In the genomic region with DNA sequence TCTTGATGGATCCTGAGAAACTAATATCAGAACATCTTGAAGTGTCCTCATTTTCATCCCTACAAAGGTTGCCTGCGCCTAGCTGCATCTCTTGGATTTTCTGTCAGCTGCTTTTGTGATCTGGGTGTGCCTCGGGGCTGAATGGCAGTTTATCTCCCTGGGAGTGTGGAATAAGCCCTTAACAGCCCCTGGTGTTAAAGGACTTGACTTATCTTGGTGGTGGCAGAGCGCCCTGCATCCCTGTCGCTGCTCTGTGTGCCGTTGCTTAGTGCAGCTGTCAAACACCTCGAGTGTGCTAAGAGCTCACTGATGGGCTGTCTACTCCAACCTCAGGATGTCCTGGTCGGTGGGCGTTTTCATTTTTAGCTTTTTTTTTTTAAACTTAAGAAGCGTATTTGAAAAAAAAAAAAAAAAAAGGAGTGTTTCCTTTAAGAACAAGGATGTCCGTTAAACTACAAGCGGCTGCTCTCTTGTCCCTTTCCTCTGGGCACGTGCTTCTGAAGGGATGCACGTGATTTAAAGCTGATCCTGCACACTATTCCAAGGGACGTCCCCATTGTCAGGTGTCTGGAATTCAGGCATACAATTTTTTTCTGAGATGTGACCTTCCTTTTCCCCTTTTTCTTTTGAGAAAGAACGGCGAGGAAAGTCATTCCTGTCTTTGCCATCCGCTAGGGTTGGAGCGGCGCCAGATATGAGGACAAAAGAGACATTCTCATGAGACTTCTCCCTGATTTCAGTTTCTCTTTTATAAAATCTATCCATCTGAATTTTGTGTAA, we compare ENCODE assay signal across 8 mouse cellular contexts. TPM values are rescaled to one million over a fixed set of nuclear protein-coding genes. Genes with fewer than 3 reads are reported as not detected.
DNase-seq lines count a peak whose midpoint lies in the region; ATAC-seq and TF ChIP-seq lines count a peak whose summit lies in the region.

No protein-coding gene starts in this region.

- DNase-seq in kidney, adult 18-20 months = peak; percentile 35
- DNase-seq in adrenal gland, postnatal 10 days = peak; percentile 54
- DNase-seq in heart, adult 2 months = peak in 1 of 2 experiments; percentile 23
- DNase-seq in kidney, postnatal 36 days = peak; percentile 40 to 69
- DNase-seq in embryonic facial prominence, embryonic 10.5 days (ENCODE audit: low spot score) = no peak

- no peak for ATAC-seq in kidney, embryonic 14.5 days (ENCODE audit: low FRiP score, low TSS enrichment)
- no peak for ATAC-seq in monocyte, adult 5-6 weeks (replicated peaks; ENCODE audit: insufficient number of reproducible peaks, low FRiP score, low TSS enrichment, poor library complexity, severe bottlenecking)
- no peak for ATAC-seq in intestine, embryonic 16.5 days

- intact Hi-C loops in heart, adult 2 months (cut with DNase I) = no loop called here

- 0 out of 2 replicates have a peak, but pooled peaks have one; percentile 13 for TF ChIP-seq CTCF in heart, adult 2 months (IDR thresholded peaks at IDR 0.05)

- H3K4me2 ChIP-seq in kidney, embryonic 14.5 days (replicated peaks; ENCODE audit: low read depth, low read length) = no peak overlapping the region
- no peak overlapping the region for H3K4me2 ChIP-seq in intestine, embryonic 16.5 days (ENCODE audit: low read depth, low read length)

- no peak overlapping the region for H3K27ac ChIP-seq in kidney, embryonic 14.5 days (ENCODE audit: low read depth, low read length)
- H3K27ac ChIP-seq in heart, adult 2 months = no peak overlapping the region
- no peak overlapping the region for H3K27ac ChIP-seq in embryonic facial prominence, embryonic 10.5 days (replicated peaks)
- H3K27ac ChIP-seq in intestine, embryonic 16.5 days (ENCODE audit: low read length) = no peak overlapping the region

- no peak overlapping the region for H3K9ac ChIP-seq in kidney, embryonic 14.5 days (ENCODE audit: low read depth, low read length)
- H3K9ac ChIP-seq in heart, adult 2 months (ENCODE audit: low read depth, low read length) = no peak overlapping the region
- H3K9ac ChIP-seq in intestine, embryonic 16.5 days (ENCODE audit: low read depth, low read length) = no peak overlapping the region

- no peaks in the 10 kb centered on the region for H3K9me3 ChIP-seq in kidney, embryonic 14.5 days (ENCODE audit: control insufficient read depth, low read length)
- no peaks in the 10 kb centered on the region for H3K9me3 ChIP-seq in embryonic facial prominence, embryonic 10.5 days
- no peaks in the 10 kb centered on the region for H3K9me3 ChIP-seq in intestine, embryonic 16.5 days (ENCODE audit: control insufficient read depth, low read length)

- H3K79me2 ChIP-seq in heart, adult 2 months (replicated peaks; ENCODE audit: control insufficient read depth, insufficient read depth, low read length) = no peaks in the 10 kb centered on the region

- WGBS in kidney, embryonic 14.5 days = 66% methylated on average over 19 of the region's 19 CpGs
- 14% methylated on average over 19 of the region's 19 CpGs for WGBS in heart, adult 2 months
- 82% methylated on average over 19 of the region's 19 CpGs for WGBS in embryonic facial prominence, embryonic 10.5 days
- WGBS in intestine, embryonic 16.5 days = 51% methylated on average over 19 of the region's 19 CpGs

- TF ChIP-seq POLR2A in heart, adult 2 months (IDR thresholded peaks at IDR 0.05; ENCODE audit: insufficient read depth, low read depth, low read length) = no peak

- TF ChIP-seq EP300 in heart, adult 2 months (IDR thresholded peaks at IDR 0.05; ENCODE audit: insufficient read depth, low read depth, low read length) = no peak

- no peaks in the 10 kb centered on the region for H3K36me3 ChIP-seq in kidney, embryonic 14.5 days (ENCODE audit: control insufficient read depth, insufficient read depth, low read length)
- no peaks in the 10 kb centered on the region for H3K36me3 ChIP-seq in heart, adult 2 months (ENCODE audit: control insufficient read depth, insufficient read depth, low read length)
- no peaks in the 10 kb centered on the region for H3K36me3 ChIP-seq in embryonic facial prominence, embryonic 10.5 days (replicated peaks)
- H3K36me3 ChIP-seq in intestine, embryonic 16.5 days (ENCODE audit: control insufficient read depth, insufficient read depth, low read length) = no peaks in the 10 kb centered on the region

- H3K4me3 ChIP-seq in kidney, embryonic 14.5 days (ENCODE audit: low read length) = no peak overlapping the region
- peak overlapping the region; percentile 23 for H3K4me3 ChIP-seq in heart, adult 2 months
- H3K4me3 ChIP-seq in embryonic facial prominence, embryonic 10.5 days = no peak overlapping the region
- no peak overlapping the region for H3K4me3 ChIP-seq in intestine, embryonic 16.5 days (ENCODE audit: low read length)

- H3K27me3 ChIP-seq in kidney, embryonic 14.5 days (ENCODE audit: control insufficient read depth, insufficient read depth, low read length) = no peaks in the 10 kb centered on the region
- no peaks in the 10 kb centered on the region; the same call in 1 of the 2 replicates for H3K27me3 ChIP-seq in heart, adult 2 months (ENCODE audit: control insufficient read depth, insufficient read depth, low read length)
- H3K27me3 ChIP-seq in embryonic facial prominence, embryonic 10.5 days (replicated peaks; ENCODE audit: low read depth, poor library complexity, severe bottlenecking) = no peaks in the 10 kb centered on the region
- H3K27me3 ChIP-seq in intestine, embryonic 16.5 days (replicated peaks; ENCODE audit: control insufficient read depth, insufficient read depth, low read length) = no peaks in the 10 kb centered on the region

- H3K4me1 ChIP-seq in kidney, embryonic 14.5 days (ENCODE audit: control insufficient read depth, insufficient read depth, low read length) = no peaks in the 10 kb centered on the region
- peaks cover 3% of the 10 kb centered on the region for H3K4me1 ChIP-seq in heart, adult 2 months (ENCODE audit: control insufficient read depth, insufficient read depth, low read length)
- H3K4me1 ChIP-seq in embryonic facial prominence, embryonic 10.5 days = no peaks in the 10 kb centered on the region
- no peaks in the 10 kb centered on the region for H3K4me1 ChIP-seq in intestine, embryonic 16.5 days (ENCODE audit: control insufficient read depth, insufficient read depth, low read length)

RNA-seq across cellular contexts. Expression of gene Bmp10, which starts 4.6 kb away (rescaled TPM):
- not detected in 2 replicates for polyA plus RNA-seq in kidney, embryonic 14.5 days (2014; fragmentation: Nextera tagmentation; extraction: Ambion mirVana)
- 1 to 10 TPM in 1 of 2 experiments, under 1 TPM in 1; 0.45 to 1.8 TPM for total RNA-seq in adrenal gland, postnatal 10 days (2021)
- 10 to 100 TPM; 51.0 to 60.1 TPM for total RNA-seq in heart, adult 2 months (2021)
- 53.8 and 106 TPM in 2 replicates for polyA plus RNA-seq in heart, adult 2 months (2012; rRNA removed)
- polyA plus RNA-seq in embryonic facial prominence, embryonic 10.5 days (2016; fragmentation: Nextera tagmentation; extraction: Ambion mirVana) = not detected in 2 replicates
- total RNA-seq in monocyte, adult 5-6 weeks (2017) = not detected in 3 replicates
- not detected in 2 replicates for polyA plus RNA-seq in intestine, embryonic 16.5 days (2015; fragmentation: Nextera tagmentation; extraction: Ambion mirVana)

RNA-seq across cellular contexts. Expression of gene Gkn3, which starts 35.5 kb away (rescaled TPM):
- not detected in 2 replicates for polyA plus RNA-seq in kidney, embryonic 14.5 days (2014; fragmentation: Nextera tagmentation; extraction: Ambion mirVana)
- under 1 TPM; 0.82 to 0.84 TPM for total RNA-seq in adrenal gland, postnatal 10 days (2021)
- total RNA-seq in heart, adult 2 months (2021) = 1 to 10 TPM; 1.7 to 2.1 TPM
- 1.9 and 4.4 TPM in 2 replicates for polyA plus RNA-seq in heart, adult 2 months (2012; rRNA removed)
- not detected in 2 replicates for polyA plus RNA-seq in embryonic facial prominence, embryonic 10.5 days (2016; fragmentation: Nextera tagmentation; extraction: Ambion mirVana)
- total RNA-seq in monocyte, adult 5-6 weeks (2017) = not detected in 3 replicates
- polyA plus RNA-seq in intestine, embryonic 16.5 days (2015; fragmentation: Nextera tagmentation; extraction: Ambion mirVana) = 0.21 and 0.38 TPM in 2 replicates

RNA-seq across cellular contexts. Expression of gene Gkn2, which starts 51.1 kb away (rescaled TPM):
- polyA plus RNA-seq in kidney, embryonic 14.5 days (2014; fragmentation: Nextera tagmentation; extraction: Ambion mirVana) = not detected in 2 replicates
- not detected for total RNA-seq in adrenal gland, postnatal 10 days (2021)
- total RNA-seq in heart, adult 2 months (2021) = not detected
- polyA plus RNA-seq in heart, adult 2 months (2012; rRNA removed) = not detected in 2 replicates
- polyA plus RNA-seq in embryonic facial prominence, embryonic 10.5 days (2016; fragmentation: Nextera tagmentation; extraction: Ambion mirVana) = not detected in 2 replicates
- not detected in 3 replicates for total RNA-seq in monocyte, adult 5-6 weeks (2017)
- not detected in 2 replicates for polyA plus RNA-seq in intestine, embryonic 16.5 days (2015; fragmentation: Nextera tagmentation; extraction: Ambion mirVana)

Comparison
In these comparisons a context has a peak if more than half of its experiments do, and no peak if none do; other contexts are left out.
1. RNA of gene Bmp10, which starts 4.6 kb away (polyA plus RNA-seq): 53.8 to 106 TPM in heart, adult 2 months; not detected in kidney, embryonic 14.5 days, not detected in embryonic facial prominence, embryonic 10.5 days and not detected in intestine, embryonic 16.5 days; every median in the first group is over 10 times any median in the second.